Mouse (Mus musculus): ENCODE measurements at regions not wholly inside any gene's neighbourhood (a gene's known extent, or its start where the extent isn't known, plus 50 kb on each side); places are given as distances from the start of the nearest gene placed in this dataset.

DNA sequence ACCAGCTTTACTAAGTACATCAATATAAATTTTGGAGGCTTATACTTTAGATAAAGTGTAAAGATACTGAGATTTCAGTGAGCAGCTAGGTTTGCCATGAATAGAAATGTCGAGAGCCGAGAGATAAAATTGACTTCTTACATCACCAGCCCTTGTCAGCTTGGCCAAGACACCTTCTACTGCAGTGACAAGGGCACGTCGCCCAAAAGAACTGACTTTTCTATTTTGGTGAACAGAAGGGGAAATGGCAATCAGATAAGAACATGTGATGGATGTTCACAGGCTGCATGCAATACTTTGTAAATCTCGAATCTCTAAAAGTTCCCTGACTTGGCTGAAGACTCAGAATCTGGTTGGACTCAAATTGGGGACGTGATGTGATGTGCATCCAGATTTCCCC lies 247.6 kb downstream of the Tox3 start:
- ATAC-seq (replicated peaks; ENCODE audit: low FRiP score, low read depth) (no peak), DNase-seq (ENCODE audit: low spot score) (no peak)
- Histone ChIP-seq H3K4me3 (replicated peaks; ENCODE audit: low read depth, low read length) (no peak overlapping the region), H3K9me3 (replicated peaks; ENCODE audit: low read length) (no peaks in the 10 kb centered on the region), H3K9ac (ENCODE audit: low read depth, low read length) (no peak overlapping the region), H3K4me1 (replicated peaks; ENCODE audit: insufficient read depth, low read length) (no peaks in the 10 kb centered on the region), H3K36me3 (ENCODE audit: insufficient read depth, low read length) (no peaks in the 10 kb centered on the region), H3K27ac (no peak overlapping the region), H3K4me2 (ENCODE audit: low read length) (no peak overlapping the region), H3K27me3 (ENCODE audit: insufficient read depth, low read length) (no peaks in the 10 kb centered on the region)
- TF ChIP-seq CTCF (IDR thresholded peaks at IDR 0.05; ENCODE audit: low read depth), result no peak
- WGBS, result 75% methylated on average over 6 of the region's 6 CpGs

- H3K9me3 ChIP-seq (replicated peaks; ENCODE audit: low read length), result no peaks in the 10 kb centered on the region
- H3K27ac ChIP-seq, result no peak overlapping the region
- ATAC-seq (replicated peaks; ENCODE audit: low FRiP score, low read depth) (no peak), DNase-seq (ENCODE audit: low spot score) (no peak)
- no peaks in the 10 kb centered on the region for H3K36me3 ChIP-seq (ENCODE audit: insufficient read depth, low read length)
- no peaks in the 10 kb centered on the region for H3K27me3 ChIP-seq (ENCODE audit: insufficient read depth, low read length)
- no peaks in the 10 kb centered on the region for H3K4me1 ChIP-seq (replicated peaks; ENCODE audit: insufficient read depth, low read length)
- no peak overlapping the region for H3K4me3 ChIP-seq (replicated peaks; ENCODE audit: low read depth, low read length)
- TF ChIP-seq CTCF (IDR thresholded peaks at IDR 0.05; ENCODE audit: low read depth), result no peak
- no peak overlapping the region for H3K9ac ChIP-seq (ENCODE audit: low read depth, low read length)
- 78% methylated on average over 5 of the region's 5 CpGs for WGBS
- no peak overlapping the region for H3K4me2 ChIP-seq (ENCODE audit: low read length)
These were observed 265.5 kb downstream of the Tox3 start for GRCm38 (mm10) chr8:90082630-90083029.

GRCm38 (mm10) chr8:90076381-90076780 lies 271.8 kb downstream of the Tox3 start:
- Histone ChIP-seq H3K27me3 (ENCODE audit: insufficient read depth, low read length) (no peaks in the 10 kb centered on the region), H3K9ac (ENCODE audit: low read depth, low read length) (no peak overlapping the region), H3K36me3 (ENCODE audit: insufficient read depth, low read length) (no peaks in the 10 kb centered on the region), H3K27ac (no peak overlapping the region), H3K4me2 (ENCODE audit: low read length) (no peak overlapping the region), H3K4me3 (replicated peaks; ENCODE audit: low read depth, low read length) (no peak overlapping the region), H3K9me3 (replicated peaks; ENCODE audit: low read length) (no peaks in the 10 kb centered on the region), H3K4me1 (replicated peaks; ENCODE audit: insufficient read depth, low read length) (no peaks in the 10 kb centered on the region)
- DNase-seq (ENCODE audit: low spot score) (no peak), ATAC-seq (replicated peaks; ENCODE audit: low FRiP score, low read depth) (no peak)
- no peak for TF ChIP-seq CTCF (IDR thresholded peaks at IDR 0.05; ENCODE audit: low read depth)

DNA sequence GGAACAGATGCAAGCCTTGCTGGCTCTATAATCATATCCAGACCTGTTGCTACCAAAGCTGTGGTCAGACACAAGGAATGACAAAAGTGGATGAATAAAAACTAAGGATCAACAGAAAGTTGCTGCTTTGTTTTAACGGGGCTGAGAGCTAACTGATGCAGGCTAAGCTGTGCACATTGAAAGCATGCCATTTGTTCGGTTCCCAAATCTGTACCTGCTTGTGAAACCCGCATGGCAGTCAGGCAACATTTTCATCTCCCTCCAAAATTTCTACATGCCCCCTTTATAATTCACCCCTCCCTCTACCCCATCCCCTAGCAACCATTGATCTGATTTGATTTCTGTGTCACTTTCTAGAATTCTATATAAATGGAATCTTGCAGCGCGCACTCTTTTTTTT lies 272.3 kb downstream of the Tox3 start:
- Histone ChIP-seq H3K4me1 (replicated peaks; ENCODE audit: insufficient read depth, low read length) (no peaks in the 10 kb centered on the region), H3K27me3 (ENCODE audit: insufficient read depth, low read length) (no peaks in the 10 kb centered on the region), H3K36me3 (ENCODE audit: insufficient read depth, low read length) (no peaks in the 10 kb centered on the region), H3K4me2 (ENCODE audit: low read length) (no peak overlapping the region), H3K27ac (no peak overlapping the region), H3K9ac (ENCODE audit: low read depth, low read length) (no peak overlapping the region), H3K4me3 (replicated peaks; ENCODE audit: low read depth, low read length) (no peak overlapping the region), H3K9me3 (replicated peaks; ENCODE audit: low read length) (no peaks in the 10 kb centered on the region)
- ATAC-seq (replicated peaks; ENCODE audit: low FRiP score, low read depth) (no peak), DNase-seq (ENCODE audit: low spot score) (no peak)
- WGBS, result 90% methylated on average over 5 of the region's 5 CpGs
- TF ChIP-seq CTCF (IDR thresholded peaks at IDR 0.05; ENCODE audit: low read depth), result no peak

DNA sequence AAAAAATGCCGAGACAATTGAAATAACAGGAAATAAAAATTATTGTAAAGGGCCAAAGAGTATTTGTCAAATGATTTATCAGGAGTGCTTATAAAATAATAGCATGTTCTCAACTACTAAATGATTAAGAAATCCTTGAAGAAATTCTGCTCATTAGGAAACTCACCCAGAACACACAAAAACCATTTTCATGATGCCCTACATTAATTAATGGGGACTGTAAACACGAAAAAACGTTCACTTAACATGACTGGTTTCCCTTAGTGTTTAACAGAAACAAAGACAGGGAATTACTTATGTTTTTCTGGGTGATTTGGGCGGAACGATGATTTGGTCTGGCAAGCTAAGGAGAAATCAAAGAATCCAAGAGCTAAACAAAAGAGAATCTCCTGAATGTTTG lies 278.1 kb downstream of the Tox3 start:
- Histone ChIP-seq H3K9me3 (replicated peaks; ENCODE audit: low read length) (no peaks in the 10 kb centered on the region), H3K9ac (ENCODE audit: low read depth, low read length) (no peak overlapping the region), H3K27ac (no peak overlapping the region), H3K4me1 (replicated peaks; ENCODE audit: insufficient read depth, low read length) (no peaks in the 10 kb centered on the region), H3K27me3 (ENCODE audit: insufficient read depth, low read length) (no peaks in the 10 kb centered on the region), H3K36me3 (ENCODE audit: insufficient read depth, low read length) (no peaks in the 10 kb centered on the region), H3K4me2 (ENCODE audit: low read length) (no peak overlapping the region), H3K4me3 (replicated peaks; ENCODE audit: low read depth, low read length) (no peak overlapping the region)
- ATAC-seq (replicated peaks; ENCODE audit: low FRiP score, low read depth) (no peak), DNase-seq (ENCODE audit: low spot score) (no peak)
- no peak for TF ChIP-seq CTCF (IDR thresholded peaks at IDR 0.05; ENCODE audit: low read depth)
- WGBS, result 50% methylated on average over 5 of the region's 5 CpGs

DNA sequence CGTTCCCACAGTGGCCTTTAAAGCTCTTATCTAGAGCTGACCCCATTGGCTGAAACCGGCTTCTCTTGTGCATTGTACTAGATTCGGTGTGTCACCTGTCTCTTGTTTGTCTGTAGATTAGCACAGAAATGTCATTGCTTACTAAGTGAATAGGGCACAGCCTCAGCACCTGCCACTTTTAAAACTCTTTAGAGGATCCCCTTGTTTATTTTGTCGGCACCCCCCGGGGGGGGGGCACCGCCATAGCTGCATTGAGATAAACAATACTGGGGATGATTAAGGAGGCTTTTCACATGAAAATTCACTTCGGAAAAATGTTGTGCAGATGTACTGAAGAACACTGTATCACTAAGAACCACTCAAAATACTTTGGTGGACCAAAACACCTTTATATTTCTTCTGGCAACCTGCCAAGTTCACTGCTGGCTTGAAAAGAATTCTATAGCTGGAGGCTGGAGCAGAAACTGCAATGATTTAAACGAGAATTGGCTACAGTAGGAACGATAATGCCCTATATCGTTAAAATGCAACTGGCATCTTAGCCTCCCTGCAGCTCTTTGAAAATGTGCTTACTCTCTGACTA lies 278.6 kb downstream of the Tox3 start:
- DNase-seq (ENCODE audit: low spot score), result peak; percentile 18
- no peak overlapping the region for H3K4me2 ChIP-seq (ENCODE audit: low read length)
- H3K9ac ChIP-seq (ENCODE audit: low read depth, low read length), result no peak overlapping the region
- no peak for ATAC-seq (replicated peaks; ENCODE audit: low FRiP score, low read depth)
- WGBS, result 27% methylated on average over 10 of the region's 10 CpGs
- no peaks in the 10 kb centered on the region for H3K36me3 ChIP-seq (ENCODE audit: insufficient read depth, low read length)
- H3K27ac ChIP-seq, result no peak overlapping the region
- H3K4me3 ChIP-seq (replicated peaks; ENCODE audit: low read depth, low read length), result no peak overlapping the region
- no peak for TF ChIP-seq CTCF (IDR thresholded peaks at IDR 0.05; ENCODE audit: low read depth)
- no peaks in the 10 kb centered on the region for H3K9me3 ChIP-seq (replicated peaks; ENCODE audit: low read length)
- no peaks in the 10 kb centered on the region for H3K27me3 ChIP-seq (ENCODE audit: insufficient read depth, low read length)
- H3K4me1 ChIP-seq (replicated peaks; ENCODE audit: insufficient read depth, low read length), result no peaks in the 10 kb centered on the region

- Histone ChIP-seq H3K9me3 (replicated peaks; ENCODE audit: low read length) (no peaks in the 10 kb centered on the region), H3K4me2 (ENCODE audit: low read length) (no peak overlapping the region), H3K27ac (no peak overlapping the region), H3K9ac (ENCODE audit: low read depth, low read length) (no peak overlapping the region), H3K4me3 (replicated peaks; ENCODE audit: low read depth, low read length) (no peak overlapping the region), H3K36me3 (ENCODE audit: insufficient read depth, low read length) (no peaks in the 10 kb centered on the region), H3K4me1 (replicated peaks; ENCODE audit: insufficient read depth, low read length) (no peaks in the 10 kb centered on the region), H3K27me3 (ENCODE audit: insufficient read depth, low read length) (no peaks in the 10 kb centered on the region)
- 89% methylated on average over 4 of the region's 4 CpGs for WGBS
- DNase-seq (ENCODE audit: low spot score) (no peak), ATAC-seq (replicated peaks; ENCODE audit: low FRiP score, low read depth) (no peak)
- no peak for TF ChIP-seq CTCF (IDR thresholded peaks at IDR 0.05; ENCODE audit: low read depth)
These were observed 279.7 kb downstream of the Tox3 start for GRCm38 (mm10) chr8:90068441-90068840.

Measured in kidney, postnatal 0 days (tissue).